In genomic region chr9:36726131-36727033, GRCm38 (mm10) we compare ENCODE assay signal across 8 mouse cellular contexts. TPM values are rescaled to one million over a fixed set of nuclear protein-coding genes. Genes with fewer than 3 reads are reported as not detected.
A peak's percentile ranks its signal among the peaks of the same experiment; 100 is the strongest.
DNase-seq lines count a peak whose midpoint lies in the region; ATAC-seq lines count a peak whose summit lies in the region.

No protein-coding gene starts in this region.

- H3K27ac ChIP-seq in hindbrain, embryonic 15.5 days (replicated peaks) = peak overlapping the region; percentile 90

- H3K27me3 ChIP-seq in hindbrain, embryonic 15.5 days = no peaks in the 10 kb centered on the region

- WGBS in hindbrain, embryonic 15.5 days = under 1% methylated on average over 51 of the region's 53 CpGs

- ATAC-seq in hindbrain, embryonic 15.5 days (ENCODE audit: low FRiP score, low read depth) = peak; percentile 96

- H3K9ac ChIP-seq in hindbrain, embryonic 15.5 days = peak overlapping the region; percentile 74

- H3K9me3 ChIP-seq in hindbrain, embryonic 15.5 days = no peaks in the 10 kb centered on the region

- H3K36me3 ChIP-seq in hindbrain, embryonic 15.5 days = peaks cover 15% of the 10 kb centered on the region

- H3K4me2 ChIP-seq in hindbrain, embryonic 15.5 days = peak overlapping the region; percentile 100

- H3K4me1 ChIP-seq in hindbrain, embryonic 15.5 days (replicated peaks) = peaks cover 16% of the 10 kb centered on the region

- H3K4me3 ChIP-seq in hindbrain, embryonic 15.5 days = peak overlapping the region; percentile 82

- DNase-seq in T-cell, adult 2 months (ENCODE audit: low spot score) = peak; percentile 83
- DNase-seq in cerebellum, postnatal 36 days = peak; percentile 90 to 95
- peak; percentile 92 to 96 for DNase-seq in frontal cortex, postnatal 36 days (ENCODE audit: low spot score in 2 of 2)
- peak; percentile 88 for DNase-seq in left cerebral cortex, adult 11 months (ENCODE audit: low spot score)
- peak; percentile 91 to 92 for DNase-seq in lung, postnatal 4 days
- DNase-seq in retina, postnatal 7 days (ENCODE audit: low read depth, low spot score) = peak; percentile 79
- peak; percentile 86 for DNase-seq in urinary bladder, adult 2 months (ENCODE audit: low spot score)

RNA-seq across cellular contexts. Expression of gene Chek1, which starts 0.5 kb away (rescaled TPM):
- polyA plus RNA-seq in hindbrain, embryonic 15.5 days (2015; fragmentation: Nextera tagmentation; extraction: Ambion mirVana) = 10.2 and 11.5 TPM in 2 replicates
- polyA plus RNA-seq in urinary bladder, adult 2 months (2012; rRNA removed) = 1.4 and 2.1 TPM in 2 replicates

RNA-seq across cellular contexts. Expression of gene Acrv1, which starts 33.4 kb away (rescaled TPM):
- polyA plus RNA-seq in hindbrain, embryonic 15.5 days (2015; fragmentation: Nextera tagmentation; extraction: Ambion mirVana) = not detected in 2 replicates
- 0.04 TPM in 1 of 2 replicates, not detected in the other for polyA plus RNA-seq in urinary bladder, adult 2 months (2012; rRNA removed)

RNA-seq across cellular contexts. Expression of gene Stt3a, which starts 41.1 kb away (rescaled TPM):
- polyA plus RNA-seq in hindbrain, embryonic 15.5 days (2015; fragmentation: Nextera tagmentation; extraction: Ambion mirVana) = 92.2 and 102 TPM in 2 replicates
- 161 and 169 TPM in 2 replicates for polyA plus RNA-seq in urinary bladder, adult 2 months (2012; rRNA removed)

Comparison
In these comparisons a context has a peak if more than half of its experiments do, and no peak if none do; other contexts are left out.
1. Peak in every context shown above with its lines: DNase-seq, ATAC-seq, H3K4me3 ChIP-seq and H3K27ac ChIP-seq.